Mouse (Mus musculus): ENCODE results near the gene Ptprd.

The Ptprd gene

GRCm38 (mm10) chr4:77310127-77310788 lies 901.5 kb downstream of the Ptprd start:
- peaks cover 14% of the 10 kb centered on the region for H3K4me1 ChIP-seq (replicated peaks; ENCODE audit: low read depth, low read length)
- H3K27me3 ChIP-seq (ENCODE audit: insufficient read depth, low read length): no peaks in the 10 kb centered on the region
- H3K9me3 ChIP-seq (ENCODE audit: low read length): peaks cover 20% of the 10 kb centered on the region
- no peak overlapping the region; the same call in 1 of the 2 replicates for H3K4me3 ChIP-seq (replicated peaks; ENCODE audit: low read length)
- no peaks in the 10 kb centered on the region for H3K36me3 ChIP-seq (ENCODE audit: insufficient read depth, low read length)
- no peak for TF ChIP-seq NANOG (IDR thresholded peaks at IDR 0.05; ENCODE audit: borderline replicate concordance, low read length)
- TF ChIP-seq CTCF (conservative IDR thresholded peaks at IDR 0.05; ENCODE audit: low read length): no peak
- no peak for TF ChIP-seq POU5F1 (IDR thresholded peaks at IDR 0.05; ENCODE audit: borderline replicate concordance, low read length)

- Histone ChIP-seq H3K4me3 (replicated peaks; ENCODE audit: low read length) (no peak overlapping the region), H3K9me3 (ENCODE audit: low read length) (no peaks in the 10 kb centered on the region), H3K4me1 (replicated peaks; ENCODE audit: low read depth, low read length) (no peaks in the 10 kb centered on the region), H3K27me3 (ENCODE audit: insufficient read depth, low read length) (no peaks in the 10 kb centered on the region), H3K36me3 (ENCODE audit: insufficient read depth, low read length) (no peaks in the 10 kb centered on the region)
- no peak for TF ChIP-seq NANOG (IDR thresholded peaks at IDR 0.05; ENCODE audit: borderline replicate concordance, low read length)
- TF ChIP-seq CTCF (conservative IDR thresholded peaks at IDR 0.05; ENCODE audit: low read length): no peak
- no peak for TF ChIP-seq POU5F1 (IDR thresholded peaks at IDR 0.05; ENCODE audit: borderline replicate concordance, low read length)
Measured at GRCm38 (mm10) chr4:77283423-77283822, 928.3 kb downstream of the Ptprd start.

- no peaks in the 10 kb centered on the region for H3K27me3 ChIP-seq (ENCODE audit: insufficient read depth, low read length)
- H3K36me3 ChIP-seq (ENCODE audit: insufficient read depth, low read length): no peaks in the 10 kb centered on the region
- H3K4me3 ChIP-seq (replicated peaks; ENCODE audit: low read length): no peak overlapping the region
- H3K4me1 ChIP-seq (replicated peaks; ENCODE audit: low read depth, low read length): no peaks in the 10 kb centered on the region
- TF ChIP-seq POU5F1 (IDR thresholded peaks at IDR 0.05; ENCODE audit: borderline replicate concordance, low read length) (no peak), NANOG (IDR thresholded peaks at IDR 0.05; ENCODE audit: borderline replicate concordance, low read length) (no peak), CTCF (conservative IDR thresholded peaks at IDR 0.05; ENCODE audit: low read length) (no peak)
- H3K9me3 ChIP-seq (ENCODE audit: low read length): no peaks in the 10 kb centered on the region
Measured at GRCm38 (mm10) chr4:77277913-77278312, 933.8 kb downstream of the Ptprd start.

- Histone ChIP-seq H3K36me3 (ENCODE audit: insufficient read depth, low read length) (no peaks in the 10 kb centered on the region), H3K4me1 (replicated peaks; ENCODE audit: low read depth, low read length) (no peaks in the 10 kb centered on the region), H3K27me3 (ENCODE audit: insufficient read depth, low read length) (no peaks in the 10 kb centered on the region), H3K9me3 (ENCODE audit: low read length) (no peaks in the 10 kb centered on the region), H3K4me3 (replicated peaks; ENCODE audit: low read length) (no peak overlapping the region)
- TF ChIP-seq POU5F1 (IDR thresholded peaks at IDR 0.05; ENCODE audit: borderline replicate concordance, low read length) (no peak), NANOG (IDR thresholded peaks at IDR 0.05; ENCODE audit: borderline replicate concordance, low read length) (no peak), CTCF (conservative IDR thresholded peaks at IDR 0.05; ENCODE audit: low read length) (no peak)
Measured at GRCm38 (mm10) chr4:77259972-77260290, 951.8 kb downstream of the Ptprd start.

GRCm38 (mm10) chr4:77259250-77259971 lies 952.4 kb downstream of the Ptprd start:
- H3K36me3 ChIP-seq (ENCODE audit: insufficient read depth, low read length): no peaks in the 10 kb centered on the region
- no peaks in the 10 kb centered on the region for H3K27me3 ChIP-seq (ENCODE audit: insufficient read depth, low read length)
- no peaks in the 10 kb centered on the region for H3K9me3 ChIP-seq (ENCODE audit: low read length)
- no peaks in the 10 kb centered on the region for H3K4me1 ChIP-seq (replicated peaks; ENCODE audit: low read depth, low read length)
- no peak for TF ChIP-seq POU5F1 (IDR thresholded peaks at IDR 0.05; ENCODE audit: borderline replicate concordance, low read length)
- TF ChIP-seq CTCF (conservative IDR thresholded peaks at IDR 0.05; ENCODE audit: low read length): no peak
- no peak for TF ChIP-seq NANOG (IDR thresholded peaks at IDR 0.05; ENCODE audit: borderline replicate concordance, low read length)
- H3K4me3 ChIP-seq (replicated peaks; ENCODE audit: low read length): no peak overlapping the region

- peaks cover 4% of the 10 kb centered on the region; the same call in 1 of the 2 replicates for H3K9me3 ChIP-seq (ENCODE audit: low read length)
- no peak for TF ChIP-seq NANOG (IDR thresholded peaks at IDR 0.05; ENCODE audit: borderline replicate concordance, low read length)
- TF ChIP-seq POU5F1 (IDR thresholded peaks at IDR 0.05; ENCODE audit: borderline replicate concordance, low read length): no peak
- TF ChIP-seq CTCF (conservative IDR thresholded peaks at IDR 0.05; ENCODE audit: low read length): no peak
- no peak overlapping the region for H3K4me3 ChIP-seq (replicated peaks; ENCODE audit: low read length)
- H3K4me1 ChIP-seq (replicated peaks; ENCODE audit: low read depth, low read length): peaks cover 14% of the 10 kb centered on the region
- no peaks in the 10 kb centered on the region for H3K36me3 ChIP-seq (ENCODE audit: insufficient read depth, low read length)
- H3K27me3 ChIP-seq (ENCODE audit: insufficient read depth, low read length): no peaks in the 10 kb centered on the region
Measured at GRCm38 (mm10) chr4:77251188-77251587, 960.6 kb downstream of the Ptprd start.

GRCm38 (mm10) chr4:77249801-77250200 lies 962.0 kb downstream of the Ptprd start:
- H3K4me3 ChIP-seq (replicated peaks; ENCODE audit: low read length): no peak overlapping the region
- TF ChIP-seq NANOG (IDR thresholded peaks at IDR 0.05; ENCODE audit: borderline replicate concordance, low read length) (peak; percentile 35; the same call in 1 of the 2 replicates), POU5F1 (IDR thresholded peaks at IDR 0.05; ENCODE audit: borderline replicate concordance, low read length) (no peak), CTCF (conservative IDR thresholded peaks at IDR 0.05; ENCODE audit: low read length) (no peak)
- H3K9me3 ChIP-seq (ENCODE audit: low read length): peaks cover 5% of the 10 kb centered on the region; the same call in 1 of the 2 replicates
- H3K27me3 ChIP-seq (ENCODE audit: insufficient read depth, low read length): no peaks in the 10 kb centered on the region
- no peaks in the 10 kb centered on the region for H3K36me3 ChIP-seq (ENCODE audit: insufficient read depth, low read length)
- peaks cover 14% of the 10 kb centered on the region for H3K4me1 ChIP-seq (replicated peaks; ENCODE audit: low read depth, low read length)

- peaks cover 5% of the 10 kb centered on the region; the same call in 1 of the 2 replicates for H3K9me3 ChIP-seq (ENCODE audit: low read length)
- TF ChIP-seq CTCF (conservative IDR thresholded peaks at IDR 0.05; ENCODE audit: low read length) (no peak), NANOG (IDR thresholded peaks at IDR 0.05; ENCODE audit: borderline replicate concordance, low read length) (no peak), POU5F1 (IDR thresholded peaks at IDR 0.05; ENCODE audit: borderline replicate concordance, low read length) (no peak)
- H3K27me3 ChIP-seq (ENCODE audit: insufficient read depth, low read length): no peaks in the 10 kb centered on the region
- H3K4me3 ChIP-seq (replicated peaks; ENCODE audit: low read length): no peak overlapping the region
- no peaks in the 10 kb centered on the region for H3K36me3 ChIP-seq (ENCODE audit: insufficient read depth, low read length)
- H3K4me1 ChIP-seq (replicated peaks; ENCODE audit: low read depth, low read length): peaks cover 14% of the 10 kb centered on the region
Measured at GRCm38 (mm10) chr4:77248918-77249317, 962.8 kb downstream of the Ptprd start.
